Mouse (Mus musculus) c-Kit-positive CD71-positive TER-119-negative erythroid progenitor cells, embryonic 14.5 days (primary cell): ENCODE data around the gene Gm45234.
"Not testable (repeated sequence)": the region's sequence is repeated elsewhere in the genome, so short reads cannot be mapped to it uniquely, and the experiment has no call there.

ENCODE experiments used
- DNase-seq: peaks from one replicate; pipeline ENCODE4 v3.0.0-alpha.2; 2013; ENCODE audit warnings: low read depth

Gm45234 gene

GRCm38 (mm10) chr6:124755831-124756595 lies at the start of gene Gm45234, which contains the start of gene Atn1:
TSS of gene Gm45234 (minus strand) at chr6:124756021.
TSS of gene Atn1 (minus strand) at chr6:124756524.
- no peak for DNase-seq

- no peak for DNase-seq
These were observed 48.5 kb upstream of the Gm45234 start for GRCm38 (mm10) chr6:124804341-124804740.

GRCm38 (mm10) chr6:124803691-124804090 lies 47.9 kb upstream of the Gm45234 start:
- DNase-seq, result not testable (repeated sequence)

DNA sequence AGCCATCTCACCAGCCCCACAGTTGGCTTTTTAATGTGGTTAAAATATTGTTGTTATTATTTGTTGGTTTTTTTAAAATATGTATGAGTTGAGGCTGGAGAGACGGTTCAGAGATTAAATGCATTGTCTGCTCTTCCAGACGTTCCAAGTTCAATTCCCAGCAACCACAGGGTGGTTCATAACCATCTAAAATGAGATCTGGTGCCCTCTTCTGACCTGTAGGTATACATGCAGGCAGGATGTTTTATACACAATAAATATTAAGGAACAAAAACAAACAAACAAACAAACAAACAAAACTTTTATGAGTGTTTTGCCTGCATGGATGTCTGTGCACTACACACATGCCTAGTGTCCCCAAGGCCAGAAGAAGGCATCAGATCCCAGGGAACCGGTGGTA lies 47.2 kb upstream of the Gm45234 start:
- DNase-seq, result no peak

- not testable (repeated sequence) for DNase-seq
These were observed 46.6 kb upstream of the Gm45234 start for GRCm38 (mm10) chr6:124802400-124802799.

DNA sequence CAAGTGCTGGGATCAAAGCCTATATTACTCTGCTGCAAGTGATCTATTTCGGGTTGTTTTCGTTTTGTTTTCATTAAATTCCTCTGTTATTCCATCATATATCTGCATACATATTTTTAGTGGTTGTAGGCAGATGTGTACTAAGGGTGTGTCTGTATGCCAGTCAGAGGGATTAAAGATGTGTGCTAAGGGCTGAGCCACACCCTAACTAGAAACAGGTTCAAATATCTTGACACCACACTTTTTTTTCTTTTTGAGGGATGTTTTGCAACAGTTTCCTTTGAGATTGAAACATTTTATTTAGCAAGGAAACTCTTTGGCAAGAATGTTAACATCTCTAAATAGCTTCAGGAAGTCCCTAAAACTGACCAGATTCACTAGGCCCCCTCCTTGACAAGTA lies 40.4 kb upstream of the Gm45234 start:
- no peak for DNase-seq

DNA sequence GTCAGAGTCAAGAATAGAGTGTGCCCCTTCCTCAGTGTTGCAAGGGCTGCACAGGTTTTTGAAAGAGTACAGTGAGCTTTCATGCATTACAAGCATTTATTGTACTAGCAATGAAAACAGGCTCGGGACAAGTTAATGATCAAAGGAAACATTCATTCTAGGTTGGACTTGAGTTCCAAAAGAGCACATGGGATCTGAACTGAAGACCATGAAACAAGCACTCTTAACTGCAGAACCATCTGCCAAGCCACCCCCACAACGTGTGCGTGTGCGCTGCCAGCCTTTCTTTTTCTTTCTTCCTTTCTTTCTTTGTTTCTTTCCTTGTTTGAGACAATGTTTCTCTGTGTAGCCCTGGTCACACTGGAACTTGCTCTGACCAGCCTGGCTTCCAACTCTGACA lies 40.0 kb upstream of the Gm45234 start:
- DNase-seq, result no peak

GRCm38 (mm10) chr6:124791911-124792310 lies 36.1 kb upstream of the Gm45234 start:
- DNase-seq, result no peak

GRCm38 (mm10) chr6:124790121-124790520 lies 34.3 kb upstream of the Gm45234 start:
- DNase-seq, result no peak

DNA sequence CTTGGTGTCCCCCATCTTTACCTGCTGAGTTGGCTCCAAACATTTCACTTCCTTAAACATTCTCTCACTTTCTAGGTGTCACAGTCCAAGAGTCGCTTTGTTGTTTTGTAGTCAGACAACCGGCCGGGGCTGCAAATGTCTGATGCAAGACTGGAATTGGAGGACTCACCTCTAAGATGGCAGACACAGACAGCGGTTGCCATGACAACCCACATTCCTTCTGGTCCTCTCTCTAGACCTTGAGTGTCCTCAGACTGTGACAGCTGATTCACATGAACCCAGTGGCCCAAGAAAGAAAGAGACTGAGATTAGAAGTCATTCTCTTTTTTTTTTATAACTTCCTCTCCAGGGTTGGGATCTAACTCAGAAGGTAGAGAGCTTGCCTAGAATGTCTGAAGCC lies 33.7 kb upstream of the Gm45234 start:
- no peak for DNase-seq

DNA sequence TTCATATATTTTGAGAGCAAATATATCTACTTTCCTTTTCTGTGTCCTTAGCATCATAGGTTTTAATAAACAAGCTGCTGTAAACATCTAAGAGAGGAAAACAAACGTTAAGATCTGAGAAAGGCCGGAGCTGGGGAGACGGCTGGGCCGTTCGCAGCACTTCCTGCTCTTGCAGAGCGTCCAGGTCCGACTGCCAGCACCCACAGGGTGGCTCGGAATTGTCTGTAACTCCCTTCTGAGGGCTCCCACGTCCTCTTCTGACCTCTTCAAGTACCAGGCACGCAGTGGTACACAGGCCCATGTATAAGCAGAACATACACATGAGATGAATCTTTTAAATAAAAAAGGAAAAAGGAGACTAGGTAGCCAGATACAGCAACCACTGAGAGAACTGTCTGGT lies 31.9 kb upstream of the Gm45234 start:
- DNase-seq, result no peak

DNA sequence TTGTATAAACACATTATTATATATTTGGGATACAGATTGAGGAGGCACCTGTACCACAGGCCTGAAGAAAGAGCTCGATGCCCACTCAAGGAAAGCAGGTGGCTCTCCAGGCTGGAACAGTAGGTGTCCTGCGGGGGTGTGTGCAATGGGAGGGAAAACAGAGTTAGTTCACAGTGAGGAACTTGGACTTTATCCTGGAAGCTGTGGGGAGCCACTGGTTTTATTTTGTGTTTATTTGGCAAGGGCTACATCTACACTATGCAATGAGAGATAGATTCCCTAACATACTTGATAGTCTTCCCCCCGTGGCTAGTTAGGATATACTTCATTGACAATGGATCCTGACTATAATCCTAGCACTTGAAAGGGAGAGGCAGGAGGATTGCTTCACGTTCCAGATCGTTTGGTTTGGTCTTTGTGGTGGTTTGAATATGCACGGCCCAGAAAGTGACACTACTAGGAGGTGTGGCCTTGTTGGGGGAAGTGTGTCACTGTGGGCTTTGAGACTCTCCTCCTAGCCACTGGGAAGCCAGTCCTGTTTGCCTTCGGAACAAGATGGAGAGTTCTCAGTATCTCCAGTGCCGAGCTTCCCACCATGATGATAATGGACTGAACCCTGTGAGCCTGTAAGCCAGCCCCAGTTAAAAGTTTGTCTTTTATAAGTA lies 31.1 kb upstream of the Gm45234 start:
- DNase-seq, result no peak

DNA sequence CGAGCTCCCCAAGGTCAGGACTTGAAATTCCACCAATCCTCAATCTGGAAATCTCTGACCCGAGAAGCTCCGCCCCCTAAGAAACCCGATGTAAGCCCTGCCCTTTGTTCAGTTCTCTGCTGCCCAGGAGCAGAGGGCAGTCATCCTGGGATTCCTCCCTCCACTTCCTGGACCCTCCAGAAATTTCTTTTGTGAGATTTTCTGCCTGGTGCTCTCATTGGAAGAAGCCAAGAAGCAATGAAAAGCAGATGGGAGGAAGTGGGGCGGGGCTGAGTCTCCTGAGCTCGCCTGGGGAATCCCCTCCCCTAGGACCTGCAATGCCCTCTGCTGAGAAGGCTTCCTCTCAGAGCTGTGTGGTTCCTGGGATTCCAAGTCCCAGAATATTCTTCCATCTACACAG lies 26.6 kb upstream of the Gm45234 start:
- no peak for DNase-seq

- DNase-seq, result no peak
These were observed 25.1 kb upstream of the Gm45234 start for GRCm38 (mm10) chr6:124780917-124781316.

DNA sequence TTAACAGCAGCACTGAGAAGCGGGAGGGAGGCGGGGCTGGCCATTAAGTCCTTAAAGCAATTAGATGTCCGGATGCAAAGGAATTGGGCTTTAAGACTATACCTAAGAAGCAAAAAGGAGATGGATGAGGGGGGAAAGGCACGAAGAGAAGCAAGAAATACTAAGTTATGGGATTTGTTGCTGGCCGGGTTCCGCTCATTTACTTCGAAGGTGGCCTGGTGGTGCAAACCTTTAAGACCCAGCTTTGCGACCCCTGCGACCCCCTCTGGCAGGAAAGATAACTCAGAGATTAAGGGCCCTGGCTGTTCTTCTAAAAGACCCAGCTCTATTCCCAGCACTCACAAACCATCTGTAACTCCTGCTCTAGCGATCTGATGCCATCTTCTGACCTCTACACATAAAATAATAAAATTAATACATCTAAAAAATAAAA lies 24.2 kb upstream of the Gm45234 start:
- no peak for DNase-seq

GRCm38 (mm10) chr6:124779222-124779983 lies 23.6 kb upstream of the Gm45234 start, which contains the start of gene Lrrc23:
TSS of gene Lrrc23 (minus strand) at chr6:124779727.
- DNase-seq, result no peak

GRCm38 (mm10) chr6:124770511-124770910 lies 14.7 kb upstream of the Gm45234 start:
- DNase-seq, result no peak

GRCm38 (mm10) chr6:124770013-124770412 lies 14.2 kb upstream of the Gm45234 start:
- no peak for DNase-seq

DNA sequence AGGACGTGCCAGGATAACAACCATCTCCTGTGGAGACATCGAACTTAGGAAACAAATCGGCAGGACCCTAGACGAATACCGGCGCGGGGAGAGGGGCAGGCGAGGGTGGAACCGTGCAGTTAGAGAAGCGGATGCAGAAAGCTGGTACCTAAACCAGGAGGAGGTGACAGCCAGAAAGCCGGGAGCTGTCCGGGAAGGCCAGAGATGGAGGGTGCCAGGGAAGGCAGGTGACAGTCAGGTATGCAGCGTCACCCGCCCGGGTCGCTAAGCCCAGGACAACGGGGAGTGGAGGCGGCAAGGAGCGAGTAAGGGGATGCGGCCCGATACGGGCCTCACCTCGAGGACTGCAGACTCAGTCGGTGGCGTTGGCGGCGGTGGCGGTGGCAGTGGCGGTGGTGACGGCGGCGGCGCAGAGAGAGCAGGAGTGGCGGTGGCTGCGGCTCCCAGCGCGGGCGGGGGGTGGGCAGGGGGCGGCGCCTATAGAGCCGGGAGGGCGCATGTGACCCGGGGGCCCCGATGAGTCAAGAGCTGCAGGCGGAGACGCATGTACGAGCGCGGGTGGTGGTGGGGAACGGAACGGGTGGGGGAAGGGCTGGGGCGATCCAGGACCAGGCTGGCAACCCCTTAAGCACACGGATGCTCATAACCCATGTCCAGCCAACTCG lies 13.4 kb upstream of the Gm45234 start, which contains the start of gene Eno2:
Eno2 (minus strand) TSS at position 573 of the 665 bp plus-strand sequence.
- DNase-seq, result no peak

- DNase-seq, result no peak
These were observed 12.9 kb upstream of the Gm45234 start for GRCm38 (mm10) chr6:124768704-124769044.

DNA sequence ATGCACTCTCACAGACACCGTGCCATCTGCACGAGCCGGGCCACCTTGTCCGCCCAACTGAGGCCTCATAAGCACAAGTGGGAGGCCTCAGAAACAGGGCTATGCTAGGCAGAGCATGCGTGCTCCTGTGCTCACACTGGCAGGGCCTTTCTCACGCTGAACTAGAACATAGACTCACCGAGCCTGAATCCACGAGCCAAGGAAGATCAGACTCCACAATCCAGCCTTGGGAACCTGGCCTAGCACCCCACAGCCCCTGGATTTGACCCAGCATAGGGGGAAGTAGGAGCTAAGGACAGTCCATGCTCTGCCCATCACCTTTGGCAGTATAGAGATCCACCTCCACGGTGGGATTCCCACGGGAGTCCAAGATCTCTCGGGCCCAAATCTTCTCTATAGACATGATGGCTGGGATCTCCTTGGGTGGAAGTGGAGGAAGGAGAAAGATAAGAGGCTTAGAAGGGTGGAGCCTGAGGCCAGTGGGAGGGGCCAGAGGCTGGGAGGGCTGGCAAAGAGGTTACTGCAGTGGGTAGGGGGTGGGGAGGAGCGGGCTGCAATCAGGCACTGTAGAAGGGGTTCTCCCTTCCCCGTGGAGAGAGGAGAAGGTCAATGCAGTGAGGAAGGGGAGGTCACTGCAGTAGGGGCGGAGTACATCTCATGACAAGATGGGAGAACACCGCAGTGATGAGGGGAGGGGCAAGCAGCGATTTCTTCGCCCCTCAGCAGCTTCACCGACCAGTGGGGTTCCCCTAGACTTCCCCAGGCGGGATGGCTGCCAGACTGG lies 12.3 kb upstream of the Gm45234 start:
- DNase-seq, result no peak
